Mouse (Mus musculus) forebrain, embryonic 14.5 days (tissue): Measurements from ENCODE around the gene Stox2. TPM values are rescaled to one million over a fixed set of nuclear protein-coding genes. Genes with fewer than 3 reads are reported as not detected.

Experiments
- polyA plus RNA-seq: library from polyadenylated mRNA; unstranded; fragments of >200 nt; fragmentation: Nextera tagmentation; extraction: Ambion mirVana; gene quantifications from 2 replicates; pipeline ENCODE4 v1.2.1, GENCODE M21; 2014

Gene Stox2
- polyA plus RNA-seq, 1 experiment from 2014 or later: 33.3 TPM

Other genes with a start within 250 kb of the Stox2 start
- gene Trappc11, start 87.1 kb upstream of the Stox2 start, polyA plus RNA-seq: 39.6 and 45.0 TPM in 2 replicates
- 49.7 and 51.4 TPM in 2 replicates for gene Rwdd4a, start 87.3 kb upstream of the Stox2 start, polyA plus RNA-seq
- gene Ing2, start 229.2 kb upstream of the Stox2 start, polyA plus RNA-seq: 5.8 and 10.1 TPM in 2 replicates